Mouse (Mus musculus): Measurements from ENCODE around the gene Gm45623. TPM values are rescaled to one million over a fixed set of nuclear protein-coding genes. Genes with fewer than 3 reads are reported as not detected.

Gm45623 gene
- total RNA-seq, 2 experiments from 2014 or later: 0.19 TPM; not detected in 1

Other genes with a start within 250 kb of the Gm45623 start
- under 1 TPM; 0.72 to 0.88 TPM for gene Fbxl21, start 231.4 kb downstream of the Gm45623 start, total RNA-seq (2021)
- gene Lect2, start 205.3 kb downstream of the Gm45623 start, total RNA-seq (2021): not detected
- 10 to 100 TPM; 20.0 to 24.1 TPM for gene Tgfbi, start 144.3 kb downstream of the Gm45623 start, total RNA-seq (2021)
- gene Smad5, start 50.8 kb downstream of the Gm45623 start, total RNA-seq (2021): 10 to 100 TPM; 48.8 to 54.3 TPM
- gene Trpc7, start 142.2 kb upstream of the Gm45623 start, total RNA-seq (2021): under 1 TPM in 1 of 2 experiments, not detected in 1; 0.11 TPM